Mouse (Mus musculus) testis, adult 2 months (tissue): ENCODE measurements at regions not wholly inside any gene's neighbourhood (a gene's known extent, or its start where the extent isn't known, plus 50 kb on each side); places are given as distances from the start of the nearest gene placed in this dataset.

Source experiments
- CTCF ChIP-seq: fragments of 200-500 bp; IDR thresholded peaks from 2 replicates; pipeline ENCODE4 v1.5.1; 2012; ENCODE audit warnings: low read depth, mild to moderate bottlenecking, inconsistent platforms, low read length, moderate library complexity; ENCODE audit not compliant: control insufficient read depth, insufficient read depth, insufficient replicate concordance
- POLR2A ChIP-seq: fragments of 200-500 bp; IDR thresholded peaks from 2 replicates; pipeline ENCODE4 v1.6.1; 2012; ENCODE audit warnings: low read depth, mild to moderate bottlenecking, inconsistent platforms, low read length, moderate library complexity; ENCODE audit not compliant: control insufficient read depth

DNA sequence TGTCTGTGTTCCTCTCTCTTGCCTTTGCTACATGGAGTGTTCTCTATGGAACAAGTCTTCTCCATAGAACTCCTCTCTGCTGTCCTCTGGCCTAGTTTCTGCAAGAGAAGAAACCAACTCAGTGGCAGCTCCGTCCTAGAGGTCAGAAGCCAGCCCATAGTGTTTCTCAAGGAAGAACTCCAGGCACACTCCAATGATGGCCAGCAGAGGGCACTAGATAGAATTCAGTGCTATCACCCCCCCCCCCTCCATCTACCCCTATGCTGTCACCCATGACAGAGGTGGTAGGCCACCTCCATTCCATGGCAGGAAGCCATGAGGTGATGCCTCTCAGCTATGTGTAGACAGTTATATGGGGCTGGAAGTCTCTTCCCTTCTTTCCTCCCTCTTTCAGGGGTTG, 258.5 kb upstream of the Irx2 start:
- no peak for TF ChIP-seq POLR2A
- TF ChIP-seq CTCF, result no peak
